Mouse (Mus musculus) CH12.LX (cell line): ENCODE measurements around the gene Olfr155. TPM values are rescaled to one million over a fixed set of nuclear protein-coding genes. Genes with fewer than 3 reads are reported as not detected.

Experiments used
- DNase-seq: peaks from one replicate; pipeline ENCODE4 v3.0.0-alpha.2; 2013; ENCODE audit errors: extremely low read depth
- H3K27ac ChIP-seq: 2 replicates; pipeline ENCODE4 v1.5.1; 2012; ENCODE audit warnings: low read depth, mild to moderate bottlenecking, control low read depth, moderate library complexity; ENCODE audit not compliant: insufficient read depth
- H3K27me3 ChIP-seq: replicated peaks from 2 replicates; pipeline ENCODE3; 2012; ENCODE audit warnings: inconsistent platforms
- H3K36me3 ChIP-seq, 2 experiments: replicated peaks in 1 of 2; 2 replicates each; pipeline versions ENCODE3 to v1.6.1; 2012; ENCODE audit warnings: inconsistent platforms in 1 of 2, low read length in 1 of 2, mild to moderate bottlenecking in 1 of 2, mixed read lengths in 1 of 2, moderate library complexity in 1 of 2; ENCODE audit not compliant: control insufficient read depth in 1 of 2, insufficient read depth in 1 of 2
- H3K4me1 ChIP-seq, 2 experiments: 2 replicates each; pipeline ENCODE4 v1.6.1; 2012; ENCODE audit warnings: inconsistent platforms in 1 of 2, moderate library complexity in 1 of 2; ENCODE audit not compliant: insufficient read depth in 2 of 2, control insufficient read depth in 1 of 2
- H3K4me2 ChIP-seq: 2 replicates; pipeline ENCODE4 v1.6.1; 2012; ENCODE audit warnings: low read depth, mild to moderate bottlenecking, control low read depth; ENCODE audit not compliant: poor library complexity, insufficient read depth, severe bottlenecking
- H3K4me3 ChIP-seq, 3 experiments: fragments of 150-350 bp in 1 of 3; sonication (generic) in 1 of 3; replicated peaks in 1 of 3; 2 replicates each; pipeline versions ENCODE3 to v1.5.1; 2011 to 2012; ENCODE audit warnings: low read depth in 2 of 3, low read length in 2 of 3, mild to moderate bottlenecking in 2 of 3, moderate library complexity in 2 of 3, control low read depth in 1 of 3, improper control_type of control experiment in 1 of 3, inconsistent platforms in 1 of 3, mixed read lengths in 1 of 3; ENCODE audit not compliant: poor library complexity in 1 of 3
- H3K79me2 ChIP-seq: replicated peaks from 2 replicates; pipeline ENCODE4 v1.6.1; 2012; ENCODE audit warnings: mild to moderate bottlenecking, moderate library complexity; ENCODE audit not compliant: control insufficient read depth, poor library complexity, insufficient read depth, severe bottlenecking; ENCODE audit errors: extremely low read depth
- H3K9ac ChIP-seq: 2 replicates; pipeline ENCODE4 v1.6.1; 2012; ENCODE audit warnings: low read depth, mild to moderate bottlenecking, control low read depth, moderate library complexity; ENCODE audit not compliant: insufficient read depth
- H3K9me3 ChIP-seq: replicated peaks from 2 replicates; pipeline ENCODE3; 2012; ENCODE audit warnings: low read length, inconsistent platforms, mixed read lengths
- CHD1 ChIP-seq: IDR thresholded peaks from 2 replicates; pipeline ENCODE4 v1.6.1; 2012; ENCODE audit warnings: low read depth, low read length, improper control_type of control experiment, inconsistent platforms
- CHD2 ChIP-seq: IDR thresholded peaks from 2 replicates; pipeline ENCODE4 v1.6.1; 2011; ENCODE audit warnings: low read length, improper control_type of control experiment
- ELF1 ChIP-seq: IDR thresholded peaks from 2 replicates; pipeline ENCODE4 v1.6.1; 2014; ENCODE audit warnings: low read depth, mild to moderate bottlenecking, inconsistent platforms, low read length, improper control_type of control experiment
- EP300 ChIP-seq: IDR thresholded peaks from 2 replicates; pipeline ENCODE4 v1.6.1; 2011; ENCODE audit warnings: low read length, improper control_type of control experiment
- ETS1 ChIP-seq: conservative IDR thresholded peaks from 2 replicates; pipeline ENCODE4 v1.6.1; 2012; ENCODE audit warnings: low read depth, mild to moderate bottlenecking, inconsistent platforms, low read length, improper control_type of control experiment, moderate library complexity
- GABPA ChIP-seq: IDR thresholded peaks from 2 replicates; pipeline ENCODE4 v1.6.1; 2012; ENCODE audit warnings: low read depth, low read length, improper control_type of control experiment, inconsistent platforms; ENCODE audit not compliant: insufficient replicate concordance
- JUN ChIP-seq: IDR thresholded peaks from 2 replicates; pipeline ENCODE4 v1.6.1; 2011; ENCODE audit warnings: low read depth, mild to moderate bottlenecking, low read length, improper control_type of control experiment, moderate library complexity; ENCODE audit not compliant: insufficient read depth
- KAT2A ChIP-seq: IDR thresholded peaks from 2 replicates; pipeline ENCODE4 v1.6.1; 2012; ENCODE audit warnings: low read length, improper control_type of control experiment, inconsistent platforms; ENCODE audit not compliant: insufficient replicate concordance
- MXI1 ChIP-seq: IDR thresholded peaks from 2 replicates; pipeline ENCODE4 v1.6.1; 2011; ENCODE audit warnings: mild to moderate bottlenecking, low read depth, low read length, improper control_type of control experiment
- MYC ChIP-seq: IDR thresholded peaks from 2 replicates; pipeline ENCODE4 v1.6.1; 2011; ENCODE audit warnings: low read depth, mild to moderate bottlenecking, improper control_type of control experiment, low read length
- NELFE ChIP-seq: IDR thresholded peaks from 2 replicates; pipeline ENCODE4 v1.6.1; 2011; ENCODE audit warnings: low read depth, low read length, improper control_type of control experiment
- POLR2AphosphoS2 ChIP-seq: IDR thresholded peaks from 2 replicates; pipeline ENCODE4 v1.6.1; 2011; ENCODE audit warnings: low read depth, low read length, improper control_type of control experiment
- RCOR1 ChIP-seq: conservative IDR thresholded peaks from 2 replicates; pipeline ENCODE4 v1.6.1; 2012; ENCODE audit warnings: low read depth, mild to moderate bottlenecking, inconsistent platforms, low read length, improper control_type of control experiment
- SMC3 ChIP-seq: IDR thresholded peaks from 2 replicates; pipeline ENCODE4 v1.6.1; 2011; ENCODE audit warnings: low read depth, low read length, improper control_type of control experiment
- TBP ChIP-seq: conservative IDR thresholded peaks from 2 replicates; pipeline ENCODE4 v1.6.1; 2011; ENCODE audit warnings: low read depth, low read length, improper control_type of control experiment
- TCF12 ChIP-seq: IDR thresholded peaks from 2 replicates; pipeline ENCODE4 v1.6.1; 2014; ENCODE audit warnings: low read depth, mild to moderate bottlenecking, inconsistent platforms, low read length, improper control_type of control experiment
- ZNF384 ChIP-seq: IDR thresholded peaks from 2 replicates; pipeline ENCODE4 v1.6.1; 2012; ENCODE audit warnings: low read depth, low read length, improper control_type of control experiment, inconsistent platforms
- dilution Hi-C: fragments of 300-500 bp; cut with MboI; formaldehyde crosslinking; loops from 2 replicates; pipeline ENCODE4 v1.14.3; 2020; ENCODE audit warnings: low sequenced_read_pairs; ENCODE audit not compliant: extremely low pct_unique_long_range_greater_than_20kb, extremely low pct_ligation_motif_present
- in situ Hi-C: fragments of 300-500 bp; cut with MboI; formaldehyde crosslinking; loops from 3 replicates; pipeline ENCODE4 v1.14.3; 2019; ENCODE audit warnings: low sequenced_read_pairs, low pct_ligation_motif_present, low pct_unique_long_range_greater_than_20kb, mixed read lengths
- polyA plus RNA-seq: library from polyadenylated mRNA; unstranded; fragments of >175 nt; gene quantifications from 2 replicates; pipeline ENCODE4 v1.2.1, GENCODE M21; 2012; ENCODE audit warnings: low read depth; ENCODE audit not compliant: insufficient read length
- total RNA-seq, 2 experiments: library from RNA; depleted of rRNA; stranded (reverse); fragments of 300-350 nt in 1 of 2; fragments of >200 nt in 1 of 2; gene quantifications; 2 replicates each; pipeline ENCODE4 v1.2.3; 2012 to 2014

Olfr155 gene
- total and polyA plus RNA-seq, 3 experiments, result not detected

- dilution Hi-C loops, result no loop called here
- no peaks in the 10 kb centered on the region for H3K79me2 ChIP-seq
- in situ Hi-C loops, result no loop called here
Observed at GRCm38 (mm10) chr4:43840101-43840500, 11.3 kb upstream of the Olfr155 start, which contains the start of gene Olfr157. Olfr157 (minus strand) TSS chr4:43840201.

GRCm38 (mm10) chr4:43854101-43854500 is 2.7 kb downstream of the Olfr155 start:
- H3K4me1 ChIP-seq, result no peaks in the 10 kb centered on the region
- H3K9ac ChIP-seq, result no peak overlapping the region
- H3K4me2 ChIP-seq, result no peak overlapping the region
- no peak overlapping the region for H3K27ac ChIP-seq
- peaks cover 76% of the 10 kb centered on the region for H3K27me3 ChIP-seq
- in situ Hi-C loops (loop anchor here (10.0 kb wide), 1 partner anchor 119 kb away; the partner anchor contains the start of gene Spaar), dilution Hi-C loops (no loop called here)
- no peaks in the 10 kb centered on the region for H3K36me3 ChIP-seq
- no peaks in the 10 kb centered on the region for H3K79me2 ChIP-seq
- peaks cover 5% of the 10 kb centered on the region for H3K9me3 ChIP-seq
- TF ChIP-seq CHD2 (no peak), TBP (no peak), RCOR1 (no peak), JUN (no peak), GABPA (no peak), CHD1 (no peak)
- H3K4me3 ChIP-seq, result no peak overlapping the region
- no peak for DNase-seq

More at GRCm38 (mm10) chr4:43840101-43840500, 11.3 kb upstream of the Olfr155 start, which contains the start of gene Olfr157:
- H3K9ac ChIP-seq, result no peak within 1 kb of the TSS
- no peak within 1 kb of the TSS for H3K4me3 ChIP-seq
- H3K27me3 ChIP-seq, result peaks cover 32% of the 10 kb centered on the region
- no peak within 1 kb of the TSS for H3K4me2 ChIP-seq
- no peaks in the 10 kb centered on the region for H3K36me3 ChIP-seq
- no peak for DNase-seq
- no peak within 1 kb of the TSS for H3K27ac ChIP-seq
- H3K4me1 ChIP-seq, result peaks cover 0 to under 1% of the 10 kb centered on the region in 2 experiments; a peak in 1 of 4 replicates
- no peak for TF ChIP-seq RCOR1
- TF ChIP-seq GABPA, result no peak
- no peak for TF ChIP-seq EP300
- TF ChIP-seq, all 38 proteins: peak for 0
- H3K9me3 ChIP-seq, result peaks cover 9% of the 10 kb centered on the region

- H3K4me3 ChIP-seq, result no peak overlapping the region
- in situ Hi-C loops (loop anchor here (10.0 kb wide), 1 partner anchor 125 kb away; the partner anchor contains the start of gene Spaar), dilution Hi-C loops (no loop called here)
- H3K79me2 ChIP-seq, result no peaks in the 10 kb centered on the region
- no peak overlapping the region for H3K4me2 ChIP-seq
- H3K36me3 ChIP-seq, result no peaks in the 10 kb centered on the region
- TF ChIP-seq MXI1 (no peak), TCF12 (no peak), SMC3 (no peak), CHD1 (no peak), ZNF384 (no peak), POLR2AphosphoS2 (no peak), NELFE (no peak), KAT2A (no peak), MYC (no peak), ETS1 (no peak), ELF1 (no peak)
- TF ChIP-seq, all 38 proteins: peak for 0
- Histone ChIP-seq H3K4me1 (peaks cover 0 to 3% of the 10 kb centered on the region in 2 experiments; a peak in 1 of 4 replicates), H3K27ac (no peak overlapping the region), H3K27me3 (peaks cover 30% of the 10 kb centered on the region), H3K9ac (no peak overlapping the region), H3K9me3 (no peaks in the 10 kb centered on the region)
- no peak for DNase-seq
Observed at GRCm38 (mm10) chr4:43859886-43860285, 8.5 kb downstream of the Olfr155 start.
